17 mouse cellular contexts compared by ENCODE assay signal in genomic region chr5:142780579-142780978, GRCm38 (mm10). TPM values are rescaled to one million over a fixed set of nuclear protein-coding genes. Genes with fewer than 3 reads are reported as not detected.
A peak's percentile ranks its signal among the peaks of the same experiment; 100 is the strongest.
DNase-seq lines count a peak whose midpoint lies in the region; ATAC-seq and TF ChIP-seq lines count a peak whose summit lies in the region.
"Had no signal": no experiment of that assay in that cellular context is flagged by ENCODE, and none has a peak within 500 bp of the region (broad histone marks: within the 10 kb centered on the region; RNA-seq: fewer than 3 reads in every experiment).

No protein-coding gene starts in this region.

- TF ChIP-seq CTCF in forebrain, postnatal 0 days (IDR thresholded peaks at IDR 0.05; ENCODE audit: low read depth): no peak

- H3K9ac ChIP-seq in forebrain, embryonic 13.5 days: no peak overlapping the region
- H3K9ac ChIP-seq in limb, embryonic 11.5 days (ENCODE audit: low read length): no peak overlapping the region
- H3K9ac ChIP-seq in forebrain, postnatal 0 days: no peak overlapping the region
- 0 out of 2 replicates have a peak overlapping the region, but pooled peaks have one; percentile 17 for H3K9ac ChIP-seq in midbrain, embryonic 16.5 days (ENCODE audit: low read depth, low read length)

- H3K4me3 ChIP-seq in forebrain, embryonic 13.5 days: no peak overlapping the region
- no peak overlapping the region for H3K4me3 ChIP-seq in forebrain, embryonic 10.5 days
- H3K4me3 ChIP-seq in limb, embryonic 11.5 days (ENCODE audit: low read depth, low read length): no peak overlapping the region
- no peak overlapping the region for H3K4me3 ChIP-seq in limb, embryonic 10.5 days
- no peak overlapping the region for H3K4me3 ChIP-seq in forebrain, postnatal 0 days (ENCODE audit: low read depth, low read length)
- H3K4me3 ChIP-seq in midbrain, embryonic 16.5 days (ENCODE audit: low read depth, low read length): no peak overlapping the region
- H3K4me3 ChIP-seq: erythroblast, embryonic 14.5 days had no signal

- no peaks in the 10 kb centered on the region for H3K9me3 ChIP-seq in forebrain, embryonic 13.5 days (replicated peaks)
- H3K9me3 ChIP-seq in forebrain, embryonic 10.5 days: no peaks in the 10 kb centered on the region
- H3K9me3 ChIP-seq in limb, embryonic 11.5 days (ENCODE audit: control insufficient read depth, low read length): no peaks in the 10 kb centered on the region
- H3K9me3 ChIP-seq in limb, embryonic 10.5 days (replicated peaks): no peaks in the 10 kb centered on the region
- H3K9me3 ChIP-seq in forebrain, postnatal 0 days (ENCODE audit: low read length): no peaks in the 10 kb centered on the region
- no peaks in the 10 kb centered on the region for H3K9me3 ChIP-seq in midbrain, embryonic 16.5 days (replicated peaks; ENCODE audit: control insufficient read depth, low read length, poor library complexity, severe bottlenecking)

- peaks cover 81% of the 10 kb centered on the region for H3K36me3 ChIP-seq in forebrain, embryonic 13.5 days (ENCODE audit: poor library complexity, severe bottlenecking)
- peaks cover 96% of the 10 kb centered on the region for H3K36me3 ChIP-seq in forebrain, embryonic 10.5 days (replicated peaks)
- peaks cover 19% of the 10 kb centered on the region; the same call in 1 of the 2 replicates for H3K36me3 ChIP-seq in limb, embryonic 11.5 days (ENCODE audit: control insufficient read depth, insufficient read depth, low read length)
- peaks cover 96% of the 10 kb centered on the region for H3K36me3 ChIP-seq in limb, embryonic 10.5 days
- H3K36me3 ChIP-seq in forebrain, postnatal 0 days (ENCODE audit: insufficient read depth): peaks cover 27% of the 10 kb centered on the region
- peaks cover 4% of the 10 kb centered on the region; the same call in 1 of the 2 replicates for H3K36me3 ChIP-seq in midbrain, embryonic 16.5 days (ENCODE audit: control insufficient read depth, insufficient read depth, low read length)

- DNase-seq in forebrain, embryonic 10.5 days (ENCODE audit: extremely low spot score, low spot score): no peak
- DNase-seq in limb, embryonic 11.5 days (ENCODE audit: low spot score): no peak
- DNase-seq in limb, embryonic 10.5 days (ENCODE audit: low spot score): no peak
- DNase-seq in forebrain, postnatal 0 days: no peak
- DNase-seq in adrenal gland, postnatal 14 days: no peak
- DNase-seq in layer of hippocampus, postnatal 25 days (ENCODE audit: extremely low spot score in 1 of 2, low spot score in 1 of 2): no peak
- DNase-seq: cerebellum, postnatal 14 days; gastrocnemius, postnatal 36 days; kidney, adult 11 months; lung, postnatal 4 days; right cerebral cortex, postnatal 4 days; thymus, adult 18-20 months had no signal

- no peak overlapping the region for H3K4me2 ChIP-seq in forebrain, embryonic 13.5 days
- no peak overlapping the region for H3K4me2 ChIP-seq in limb, embryonic 11.5 days (ENCODE audit: low read depth, severe bottlenecking)
- no peak overlapping the region for H3K4me2 ChIP-seq in forebrain, postnatal 0 days (ENCODE audit: low read depth)
- no peak overlapping the region for H3K4me2 ChIP-seq in midbrain, embryonic 16.5 days (ENCODE audit: low read length)
- H3K4me2 ChIP-seq: liver, embryonic 11.5 days had no signal

- H3K27ac ChIP-seq in forebrain, embryonic 13.5 days: 0 out of 2 replicates have a peak overlapping the region, but pooled peaks have one; percentile 20
- no peak overlapping the region for H3K27ac ChIP-seq in forebrain, embryonic 10.5 days
- H3K27ac ChIP-seq in limb, embryonic 11.5 days (replicated peaks; ENCODE audit: low read depth, low read length): no peak overlapping the region
- H3K27ac ChIP-seq in limb, embryonic 10.5 days: no peak overlapping the region
- H3K27ac ChIP-seq in forebrain, postnatal 0 days (ENCODE audit: low read depth, low read length): no peak overlapping the region
- H3K27ac ChIP-seq in midbrain, embryonic 16.5 days (ENCODE audit: low read length): no peak overlapping the region

- peaks cover 58% of the 10 kb centered on the region for H3K4me1 ChIP-seq in forebrain, embryonic 13.5 days
- H3K4me1 ChIP-seq in forebrain, embryonic 10.5 days: peaks cover 18% of the 10 kb centered on the region
- H3K4me1 ChIP-seq in limb, embryonic 11.5 days (ENCODE audit: control insufficient read depth, insufficient read depth, low read length): no peaks in the 10 kb centered on the region
- 0 out of 2 replicates have a peak, but pooled peaks cover 6% of the 10 kb centered on the region for H3K4me1 ChIP-seq in limb, embryonic 10.5 days
- H3K4me1 ChIP-seq in forebrain, postnatal 0 days (ENCODE audit: insufficient read depth): no peaks in the 10 kb centered on the region
- peaks cover 35% of the 10 kb centered on the region for H3K4me1 ChIP-seq in midbrain, embryonic 16.5 days (ENCODE audit: control insufficient read depth, insufficient read depth, low read length)

- H3K27me3 ChIP-seq in forebrain, embryonic 13.5 days: no peaks in the 10 kb centered on the region
- no peaks in the 10 kb centered on the region for H3K27me3 ChIP-seq in forebrain, embryonic 10.5 days (ENCODE audit: poor library complexity, severe bottlenecking)
- no peaks in the 10 kb centered on the region for H3K27me3 ChIP-seq in limb, embryonic 11.5 days (ENCODE audit: control insufficient read depth, insufficient read depth, low read length)
- H3K27me3 ChIP-seq in limb, embryonic 10.5 days (ENCODE audit: low read depth, poor library complexity, severe bottlenecking): no peaks in the 10 kb centered on the region
- H3K27me3 ChIP-seq in forebrain, postnatal 0 days (ENCODE audit: insufficient read depth, low read length): no peaks in the 10 kb centered on the region
- H3K27me3 ChIP-seq in midbrain, embryonic 16.5 days (ENCODE audit: control insufficient read depth, insufficient read depth, low read depth, low read length): no peaks in the 10 kb centered on the region

- WGBS in forebrain, embryonic 13.5 days: 82% methylated on average over 5 of the region's 5 CpGs
- WGBS in forebrain, embryonic 10.5 days: 91% methylated on average over 5 of the region's 5 CpGs
- 89% methylated on average over 5 of the region's 5 CpGs for WGBS in limb, embryonic 11.5 days
- 89% methylated on average over 5 of the region's 5 CpGs for whole genome bisulfite sequencing in limb, embryonic 10.5 days
- WGBS in forebrain, postnatal 0 days: 57% methylated on average over 5 of the region's 5 CpGs
- 71% methylated on average over 5 of the region's 5 CpGs for WGBS in midbrain, embryonic 16.5 days

- ATAC-seq in forebrain, embryonic 13.5 days: no peak
- ATAC-seq in limb, embryonic 11.5 days (ENCODE audit: insufficient number of reproducible peaks, low FRiP score, low TSS enrichment, low read depth): peak; percentile 28; the same call in 1 of the 2 replicates
- ATAC-seq in forebrain, postnatal 0 days: peak; percentile 30; the same call in 1 of the 2 replicates
- no peak for ATAC-seq in midbrain, embryonic 16.5 days
- ATAC-seq: activated CD4-positive, CD25-positive, alpha-beta regulatory T cell, adult 4 months had no signal

RNA-seq across cellular contexts. Expression of gene Tnrc18, which starts 36.9 kb away (rescaled TPM):
- 34.7 and 35.9 TPM in 2 replicates for polyA plus RNA-seq in forebrain, embryonic 13.5 days (2015; fragmentation: Nextera tagmentation; extraction: Ambion mirVana)
- polyA plus RNA-seq in forebrain, embryonic 10.5 days (2016; fragmentation: Nextera tagmentation; extraction: Ambion mirVana): 21.5 and 22.7 TPM in 2 replicates
- 42.2 and 43.3 TPM in 2 replicates for polyA plus RNA-seq in limb, embryonic 11.5 days (2014; fragmentation: Nextera tagmentation; extraction: Ambion mirVana)
- polyA plus RNA-seq in limb, embryonic 10.5 days (2016; fragmentation: Nextera tagmentation; extraction: Ambion mirVana): 24.7 and 39.0 TPM in 2 replicates
- 99.7 and 116 TPM in 2 replicates for total RNA-seq in forebrain, postnatal 0 days (2014; rRNA removed)
- 14.9 and 23.4 TPM in 2 replicates for polyA plus RNA-seq in forebrain, postnatal 0 days (2015; fragmentation: Nextera tagmentation; extraction: Ambion mirVana)
- polyA plus RNA-seq in midbrain, embryonic 16.5 days (2015; fragmentation: Nextera tagmentation; extraction: Ambion mirVana): 23.3 and 27.7 TPM in 2 replicates
- total RNA-seq in adrenal gland, postnatal 14 days (2021): 86.0 and 91.0 TPM in 2 replicates
- 100 to 1,000 TPM; 131 to 158 TPM for total RNA-seq in layer of hippocampus, postnatal 25 days (2021)

Comparison
In these comparisons a context has a peak if more than half of its experiments do, and no peak if none do; other contexts are left out.
1. ATAC-seq: peak in limb, embryonic 11.5 days (single experiment) and forebrain, postnatal 0 days (single experiment); none in forebrain, embryonic 13.5 days (single experiment) and midbrain, embryonic 16.5 days (single experiment).